Mouse (Mus musculus) ES-E14 (cell line): ENCODE measurements around the gene Gm527. TPM values are rescaled to one million over a fixed set of nuclear protein-coding genes. Genes with fewer than 3 reads are reported as not detected.

Experiments
- DNase-seq: peaks from one replicate; pipeline ENCODE4 v3.0.0-alpha.2; 2013; ENCODE audit warnings: low read depth, low spot score
- H3K27ac ChIP-seq: 2 replicates; pipeline ENCODE4 v1.5.1; 2012; ENCODE audit warnings: low read depth, mild to moderate bottlenecking, low read length, moderate library complexity, mixed read lengths; ENCODE audit not compliant: poor library complexity, insufficient read depth, severe bottlenecking
- H3K36me3 ChIP-seq: 2 replicates; pipeline ENCODE4 v1.6.1; 2012; ENCODE audit warnings: mild to moderate bottlenecking, low read length, moderate library complexity, mixed read lengths; ENCODE audit not compliant: control insufficient read depth, poor library complexity, insufficient read depth, severe bottlenecking
- H3K4me1 ChIP-seq, 2 experiments: fragments of 150-350 bp in 1 of 2; sonication (generic) in 1 of 2; 2 replicates each; pipeline ENCODE4 v1.6.1; 2012; ENCODE audit warnings: low read length in 2 of 2, mild to moderate bottlenecking in 1 of 2, mixed read lengths in 1 of 2; ENCODE audit not compliant: control insufficient read depth in 2 of 2, insufficient read depth in 2 of 2, poor library complexity in 1 of 2
- H3K4me3 ChIP-seq, 2 experiments: fragments of 150-350 bp in 1 of 2; sonication (generic) in 1 of 2; 2 replicates each; pipeline ENCODE4 v1.5.1; 2012; ENCODE audit warnings: low read length in 2 of 2, low read depth in 1 of 2, mild to moderate bottlenecking in 1 of 2, mixed read lengths in 1 of 2; ENCODE audit not compliant: insufficient read depth in 1 of 2, poor library complexity in 1 of 2, severe bottlenecking in 1 of 2
- H3K9ac ChIP-seq: 2 replicates; pipeline ENCODE4 v1.6.1; 2012; ENCODE audit warnings: low read depth, mild to moderate bottlenecking, low read length, mixed read lengths; ENCODE audit not compliant: poor library complexity, insufficient read depth, severe bottlenecking
- H3K9me3 ChIP-seq: fragments of 150-350 bp; sonication (generic); 2 replicates; pipeline ENCODE4 v1.6.1; 2012; ENCODE audit warnings: low read depth, mild to moderate bottlenecking, low read length; ENCODE audit not compliant: control insufficient read depth, insufficient read depth
- CHD2 ChIP-seq: IDR thresholded peaks from 2 replicates; pipeline ENCODE4 v1.6.1; 2014; ENCODE audit warnings: mild to moderate bottlenecking, low read depth, low read length, inconsistent platforms
- HCFC1 ChIP-seq: IDR thresholded peaks from 2 replicates; pipeline ENCODE4 v1.6.1; 2012; ENCODE audit warnings: low read length, inconsistent platforms, borderline replicate concordance; ENCODE audit not compliant: insufficient read depth
- MAFK ChIP-seq: IDR thresholded peaks from 2 replicates; pipeline ENCODE4 v1.6.1; 2014; ENCODE audit warnings: mild to moderate bottlenecking, low read depth, low read length, inconsistent platforms; ENCODE audit not compliant: insufficient read depth
- ZC3H11A ChIP-seq: IDR thresholded peaks from 2 replicates; pipeline ENCODE4 v1.6.1; 2012; ENCODE audit warnings: low read depth, mild to moderate bottlenecking, inconsistent platforms, low read length, borderline replicate concordance
- ZNF384 ChIP-seq: IDR thresholded peaks from 2 replicates; pipeline ENCODE4 v1.6.1; 2012; ENCODE audit warnings: low read depth, low read length, inconsistent platforms
- in situ Hi-C, 2 experiments: fragments of 600-800 bp; cut with MboI; formaldehyde crosslinking; loops; one replicate each; pipeline ENCODE4 v1.15.1; 2025; ENCODE audit warnings: low sequenced_read_pairs in 2 of 2, inconsistent platforms in 1 of 2; ENCODE audit not compliant: unreplicated experiment in 2 of 2
- total RNA-seq: library from RNA; depleted of rRNA; stranded (reverse); fragments of 300-350 nt; gene quantifications from 2 replicates; pipeline ENCODE4 v1.2.3, GENCODE M21; 2012

Gm527 gene
- total RNA-seq, 1 experiment: 5.9 TPM

- Histone ChIP-seq H3K9me3 (no peaks in the 10 kb centered on the region), H3K27ac (no peak overlapping the region), H3K36me3 (no peaks in the 10 kb centered on the region), H3K4me3 (no peak overlapping the region), H3K9ac (no peak overlapping the region), H3K4me1 (no peaks in the 10 kb centered on the region)
- DNase-seq: no peak
- no peak for TF ChIP-seq ZNF384
- TF ChIP-seq MAFK: no peak
- no peak for TF ChIP-seq CHD2
- no peak for TF ChIP-seq ZC3H11A
- TF ChIP-seq HCFC1: no peak
- in situ Hi-C loops: no loop called here
Observed at GRCm38 (mm10) chr12:64903186-64903585, 14.5 kb upstream of the Gm527 start.

GRCm38 (mm10) chr12:64912996-64913395 is 4.7 kb upstream of the Gm527 start:
- no peak overlapping the region for H3K4me3 ChIP-seq
- TF ChIP-seq MAFK: no peak
- no peak overlapping the region for H3K27ac ChIP-seq
- in situ Hi-C loops: no loop called here
- H3K36me3 ChIP-seq: no peaks in the 10 kb centered on the region
- H3K9ac ChIP-seq: no peak overlapping the region
- H3K9me3 ChIP-seq: no peaks in the 10 kb centered on the region
- H3K4me1 ChIP-seq: peaks cover 0 to 4% of the 10 kb centered on the region in 2 experiments; a peak in 1 of 4 replicates
- no peak for DNase-seq

- DNase-seq: no peak
- Histone ChIP-seq H3K27ac (no peak overlapping the region), H3K4me1 (peaks cover 0 to 4% of the 10 kb centered on the region in 2 experiments; a peak in 1 of 4 replicates), H3K9me3 (no peaks in the 10 kb centered on the region), H3K4me3 (no peak overlapping the region), H3K9ac (no peak overlapping the region), H3K36me3 (no peaks in the 10 kb centered on the region)
- TF ChIP-seq ZC3H11A (no peak), CHD2 (no peak), ZNF384 (no peak), MAFK (no peak), HCFC1 (no peak)
- in situ Hi-C loops: no loop called here
Observed at GRCm38 (mm10) chr12:64916735-64917134, 971 bp upstream of the Gm527 start.

- Histone ChIP-seq H3K9me3 (no peaks in the 10 kb centered on the region), H3K36me3 (no peaks in the 10 kb centered on the region), H3K4me3 (no peak overlapping the region), H3K9ac (no peak overlapping the region), H3K4me1 (no peaks in the 10 kb centered on the region), H3K27ac (no peak overlapping the region)
- DNase-seq: peak; percentile 15
- TF ChIP-seq ZNF384 (no peak), MAFK (no peak), HCFC1 (no peak), CHD2 (no peak), ZC3H11A (no peak; the same call in 1 of the 2 replicates)
- in situ Hi-C loops: no loop called here
Observed at GRCm38 (mm10) chr12:64937493-64937892, 19.8 kb downstream of the Gm527 start.

GRCm38 (mm10) chr12:64964560-64964959 is 46.9 kb downstream of the Gm527 start:
- TF ChIP-seq ZNF384 (no peak), HCFC1 (no peak), MAFK (no peak), ZC3H11A (no peak), CHD2 (no peak)
- in situ Hi-C loops: no loop called here

More at GRCm38 (mm10) chr12:64964560-64964959, 46.9 kb downstream of the Gm527 start:
- Histone ChIP-seq H3K36me3 (peaks cover 5% of the 10 kb centered on the region; the same call in 1 of the 2 replicates), H3K27ac (no peak overlapping the region), H3K4me1 (peaks cover 0 to 2% of the 10 kb centered on the region in 2 experiments; a peak in 1 of 4 replicates), H3K9me3 (no peaks in the 10 kb centered on the region), H3K4me3 (peak overlapping the region; percentile 82 to 83), H3K9ac (no peak overlapping the region; the same call in 1 of the 2 replicates)
- no peak for DNase-seq
